Mouse (Mus musculus) pancreas, adult 10 weeks (tissue): ENCODE data around the gene Pou2f1. TPM values are rescaled to one million over a fixed set of nuclear protein-coding genes. Genes with fewer than 3 reads are reported as not detected.

Experiments
- polyA plus RNA-seq: library from polyadenylated mRNA; stranded (reverse); fragments of 350-450 nt; fragmentation: Illumina TruSeq; extraction: RNeasy Lipid Tissue Mini Kit (QIAGEN cat#74804); gene quantifications from one replicate; pipeline ENCODE4 v1.2.3, GENCODE M21; 2015; ENCODE audit warnings: low read depth, low replicate concordance; ENCODE audit not compliant: insufficient read depth

Pou2f1 gene
- 1.8 TPM for polyA plus RNA-seq

DNA sequence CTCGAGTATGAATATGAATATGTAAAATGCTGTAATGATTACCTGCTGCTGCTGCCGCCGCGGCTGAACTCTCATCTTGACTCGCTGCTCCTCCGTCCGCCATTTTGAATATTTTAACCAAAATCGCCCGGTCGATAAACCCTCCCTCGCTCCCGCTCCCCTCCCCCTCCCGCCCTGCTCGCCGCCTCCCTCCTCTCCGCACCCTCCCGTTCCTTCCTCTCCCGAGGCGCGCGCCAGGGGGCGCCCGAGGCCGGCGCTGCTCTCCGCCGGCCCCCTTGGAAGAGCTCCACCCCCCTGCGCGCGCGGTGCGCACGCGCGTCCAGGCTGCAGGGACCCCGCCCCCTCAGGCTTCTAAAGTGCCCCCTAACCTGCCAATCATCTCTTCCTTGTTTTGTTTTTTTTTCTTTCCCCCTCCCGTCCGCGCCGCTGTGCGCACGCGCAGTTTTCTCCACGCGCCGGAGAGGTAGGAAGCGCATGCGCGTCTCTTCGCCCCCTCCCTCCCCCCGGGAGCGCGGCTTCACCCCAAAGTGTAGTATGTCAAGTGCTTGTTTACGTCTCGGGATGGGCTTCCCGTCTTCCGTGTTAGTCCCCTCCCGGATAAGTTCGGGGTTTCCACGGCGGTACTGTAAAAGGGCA lies at the start of gene Pou2f1:
Gene Pou2f1 (minus strand): TSS at position 159 of the 636 bp plus-strand sequence.

Other genes with a start within 250 kb of the Pou2f1 start
- gene Creg1, start 238.9 kb downstream of the Pou2f1 start, polyA plus RNA-seq = 27.6 TPM
- not detected for gene Cd247, start 214.0 kb downstream of the Pou2f1 start, polyA plus RNA-seq
- gene Dusp27, start 125.2 kb upstream of the Pou2f1 start, polyA plus RNA-seq = not detected
- gene Gpa33, start 127.6 kb upstream of the Pou2f1 start, polyA plus RNA-seq = not detected
- gene Mael, start 236.1 kb upstream of the Pou2f1 start, polyA plus RNA-seq = not detected